In genomic region chr12:11433716-11434115, GRCm38 (mm10) we compare ENCODE assay signal across 15 mouse cellular contexts. TPM values are rescaled to one million over a fixed set of nuclear protein-coding genes. Genes with fewer than 3 reads are reported as not detected.
DNase-seq lines count a peak whose midpoint lies in the region; ATAC-seq lines count a peak whose summit lies in the region.
"Had no signal": no experiment of that assay in that cellular context is flagged by ENCODE, and none has a peak within 500 bp of the region (broad histone marks: within the 10 kb centered on the region; RNA-seq: fewer than 3 reads in every experiment).

No protein-coding gene starts in this region.

- H3K4me2 ChIP-seq in neural tube, embryonic 13.5 days, result peak overlapping the region; percentile 24
- H3K4me2 ChIP-seq in hindbrain, embryonic 16.5 days (ENCODE audit: low read length), result peak overlapping the region; percentile 42

- H3K4me3 ChIP-seq in neural tube, embryonic 13.5 days, result no peak overlapping the region
- H3K4me3 ChIP-seq in hindbrain, embryonic 16.5 days (ENCODE audit: low read length), result peak overlapping the region; percentile 13
- H3K4me3 ChIP-seq: megakaryocyte, embryonic 14.5 days had no signal

- WGBS in neural tube, embryonic 13.5 days, result 44% methylated on average over 1 of the region's 1 CpGs
- WGBS in hindbrain, embryonic 16.5 days, result 57% methylated on average over 1 of the region's 1 CpGs

- H3K27me3 ChIP-seq in neural tube, embryonic 13.5 days, result peaks cover 28% of the 10 kb centered on the region
- H3K27me3 ChIP-seq in hindbrain, embryonic 16.5 days (replicated peaks; ENCODE audit: control insufficient read depth, insufficient read depth, low read length), result no peaks in the 10 kb centered on the region

- H3K36me3 ChIP-seq in neural tube, embryonic 13.5 days, result no peaks in the 10 kb centered on the region
- H3K36me3 ChIP-seq in hindbrain, embryonic 16.5 days (ENCODE audit: control insufficient read depth, insufficient read depth, low read length), result no peaks in the 10 kb centered on the region

- H3K4me1 ChIP-seq in neural tube, embryonic 13.5 days (replicated peaks), result peaks cover 21% of the 10 kb centered on the region
- peaks cover 4% of the 10 kb centered on the region; the same call in 1 of the 2 replicates for H3K4me1 ChIP-seq in hindbrain, embryonic 16.5 days (ENCODE audit: control insufficient read depth, insufficient read depth, low read depth, low read length)
- H3K4me1 ChIP-seq: megakaryocyte, embryonic 14.5 days had no signal

- 0 out of 2 replicates have a peak overlapping the region, but pooled peaks have one; percentile 38 for H3K9ac ChIP-seq in neural tube, embryonic 13.5 days
- no peak overlapping the region for H3K9ac ChIP-seq in hindbrain, embryonic 16.5 days (ENCODE audit: low read depth, low read length)

- no peak overlapping the region for H3K27ac ChIP-seq in neural tube, embryonic 13.5 days (replicated peaks)
- H3K27ac ChIP-seq in hindbrain, embryonic 16.5 days (ENCODE audit: low read depth, low read length), result no peak overlapping the region

- peak; percentile 10; the same call in 1 of the 2 replicates for ATAC-seq in frontal cortex, adult (ENCODE audit: low TSS enrichment)
- no peak for ATAC-seq in neural tube, embryonic 13.5 days (ENCODE audit: low read depth)
- ATAC-seq in hindbrain, embryonic 16.5 days, result no peak

- no peak for DNase-seq in frontal cortex, postnatal 25 days (ENCODE audit: low spot score in 2 of 2)
- DNase-seq in neural tube, embryonic 10.5 days (ENCODE audit: extremely low spot score, low spot score), result no peak
- peak; percentile 36 for DNase-seq in right cerebral cortex, postnatal 25 days
- no peak for DNase-seq in kidney, postnatal 10 days
- no peak for DNase-seq in adipocyte (ENCODE audit: low spot score)
- DNase-seq: adrenal gland, postnatal 25 days; B cell, adult 2 months; kidney, adult 9 months; layer of hippocampus, postnatal 36 days; thymus, postnatal 14 days had no signal

- no peaks in the 10 kb centered on the region for H3K9me3 ChIP-seq in neural tube, embryonic 13.5 days
- no peaks in the 10 kb centered on the region for H3K9me3 ChIP-seq in hindbrain, embryonic 16.5 days (ENCODE audit: control insufficient read depth, low read length)
- H3K9me3 ChIP-seq: megakaryocyte, embryonic 14.5 days had no signal

RNA-seq across cellular contexts. Expression of gene Vsnl1, which starts 2.7 kb away (rescaled TPM):
- 30.0 and 37.0 TPM in 2 replicates for polyA plus RNA-seq in neural tube, embryonic 13.5 days (2015; fragmentation: Nextera tagmentation; extraction: Ambion mirVana)
- 168 and 170 TPM in 2 replicates for polyA plus RNA-seq in hindbrain, embryonic 16.5 days (2015; fragmentation: Nextera tagmentation; extraction: Ambion mirVana)
- polyA plus RNA-seq: liver, adult 2 months had no signal

RNA-seq across cellular contexts. Expression of gene Rad51ap2, which starts 22.2 kb away (rescaled TPM):
- 0.15 and 0.20 TPM in 2 replicates for polyA plus RNA-seq in neural tube, embryonic 13.5 days (2015; fragmentation: Nextera tagmentation; extraction: Ambion mirVana)
- polyA plus RNA-seq in hindbrain, embryonic 16.5 days (2015; fragmentation: Nextera tagmentation; extraction: Ambion mirVana), result 0.41 and 0.60 TPM in 2 replicates
- polyA plus RNA-seq: liver, adult 2 months had no signal
